Mouse (Mus musculus) spleen, adult 2 months (tissue): ENCODE results near the gene Nppc.

Source experiments
- CTCF ChIP-seq: fragments of 200-500 bp; IDR thresholded peaks from 2 replicates; pipeline ENCODE4 v1.5.1; 2011; ENCODE audit warnings: mild to moderate bottlenecking, inconsistent platforms; ENCODE audit not compliant: insufficient read depth, insufficient read length, insufficient replicate concordance; ENCODE audit errors: extremely low read depth
- POLR2A ChIP-seq: fragments of 200-500 bp; IDR thresholded peaks from 2 replicates; pipeline ENCODE4 v1.6.1; 2011; ENCODE audit warnings: low read depth, low read length, inconsistent platforms

DNA sequence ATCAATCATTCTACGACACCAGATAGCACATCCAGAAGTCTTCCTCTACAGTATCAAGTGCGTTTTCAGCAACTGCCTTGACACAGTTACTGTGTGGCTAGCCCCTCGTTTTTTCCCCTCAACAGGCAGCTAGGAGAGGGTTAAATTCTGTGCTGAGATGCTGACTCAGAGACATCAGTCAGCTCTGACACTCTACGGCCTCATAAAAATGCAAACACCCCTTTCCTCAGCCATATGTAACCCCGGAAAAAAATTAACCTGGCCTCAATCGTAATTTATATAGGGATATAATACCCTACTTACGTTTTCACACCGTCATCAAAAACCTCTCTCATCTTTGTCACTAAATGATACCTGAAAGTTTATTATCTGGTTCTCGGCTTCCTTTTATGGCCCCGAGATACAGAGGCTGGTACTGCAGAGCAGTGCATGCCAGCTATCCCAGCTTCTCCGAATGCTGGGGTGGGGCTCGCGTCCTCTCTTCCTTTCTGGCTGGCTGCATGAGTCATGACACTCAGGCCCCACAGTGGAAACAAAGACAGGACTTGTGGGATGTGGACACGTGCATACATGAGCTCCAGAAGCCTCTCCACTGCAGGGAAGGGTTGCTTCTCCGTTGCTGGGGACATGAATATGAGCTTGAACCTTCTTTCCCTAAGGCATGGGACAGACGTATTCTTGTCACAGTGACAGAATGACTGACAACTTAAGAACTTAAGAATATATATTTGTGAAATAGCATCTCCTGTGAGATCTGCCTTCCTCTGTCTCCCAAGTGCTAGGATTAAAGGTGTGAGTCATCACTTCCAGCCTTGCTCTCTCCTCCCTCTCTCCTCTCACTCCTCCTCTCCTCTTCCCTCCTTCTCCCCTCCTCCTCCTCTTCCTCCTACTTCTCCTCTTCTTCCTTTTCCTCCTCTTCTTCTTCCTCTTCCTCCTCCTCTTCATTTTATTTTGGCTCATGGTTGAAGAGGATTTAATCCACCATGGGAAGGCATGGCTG, 47.1 kb downstream of the Nppc start:
- TF ChIP-seq POLR2A (no peak), CTCF (no peak)
